Mouse (Mus musculus): ENCODE data around the gene Hsdl2.

- no peak for TF ChIP-seq CTCF (IDR thresholded peaks at IDR 0.05; ENCODE audit: low read depth)
- no peak for TF ChIP-seq EP300 (IDR thresholded peaks at IDR 0.05; ENCODE audit: low read depth)
Observed at GRCm38 (mm10) chr4:59644431-59644830, 63.1 kb downstream of the Hsdl2 start.
